Mouse (Mus musculus): Measurements from ENCODE around the gene Slc38a2. TPM values are rescaled to one million over a fixed set of nuclear protein-coding genes. Genes with fewer than 3 reads are reported as not detected.

Slc38a2 gene
- polyA plus RNA-seq, 1 experiment = 5.6 TPM

GRCm38 (mm10) chr15:96653011-96653410 lies 46.5 kb downstream of the Slc38a2 start:
- Histone ChIP-seq H3K9me3 (no peaks in the 10 kb centered on the region), H3K36me3 (replicated peaks; ENCODE audit: low read length) (no peaks in the 10 kb centered on the region), H3K4me3 (replicated peaks) (no peak overlapping the region), H3K27me3 (replicated peaks) (no peaks in the 10 kb centered on the region), H3K4me1 (peaks cover 43% of the 10 kb centered on the region)
- no peak for TF ChIP-seq GATA1 (IDR thresholded peaks at IDR 0.05; ENCODE audit: borderline replicate concordance, low read length)
- no peak for TF ChIP-seq FLI1 (IDR thresholded peaks at IDR 0.05; ENCODE audit: low read length)

- no peaks in the 10 kb centered on the region for H3K9me3 ChIP-seq
- H3K4me1 ChIP-seq = peaks cover 42% of the 10 kb centered on the region
- no peaks in the 10 kb centered on the region for H3K36me3 ChIP-seq (replicated peaks; ENCODE audit: low read length)
- TF ChIP-seq GATA1 (IDR thresholded peaks at IDR 0.05; ENCODE audit: borderline replicate concordance, low read length) = no peak
- TF ChIP-seq FLI1 (IDR thresholded peaks at IDR 0.05; ENCODE audit: low read length) = no peak
- H3K4me3 ChIP-seq (replicated peaks) = no peak overlapping the region
- no peaks in the 10 kb centered on the region for H3K27me3 ChIP-seq (replicated peaks)
Measured at GRCm38 (mm10) chr15:96652531-96652930, 47.0 kb downstream of the Slc38a2 start.

- no peaks in the 10 kb centered on the region for H3K36me3 ChIP-seq (replicated peaks; ENCODE audit: low read length)
- peaks cover 29% of the 10 kb centered on the region for H3K4me1 ChIP-seq
- no peaks in the 10 kb centered on the region for H3K9me3 ChIP-seq
- no peaks in the 10 kb centered on the region for H3K27me3 ChIP-seq (replicated peaks)
- no peak overlapping the region for H3K4me3 ChIP-seq (replicated peaks)
- TF ChIP-seq FLI1 (IDR thresholded peaks at IDR 0.05; ENCODE audit: low read length) (no peak), GATA1 (IDR thresholded peaks at IDR 0.05; ENCODE audit: borderline replicate concordance, low read length) (no peak)
Measured at GRCm38 (mm10) chr15:96647376-96647775, 52.2 kb downstream of the Slc38a2 start.

- peaks cover 13% of the 10 kb centered on the region for H3K36me3 ChIP-seq (replicated peaks; ENCODE audit: low read length)
- H3K4me1 ChIP-seq = peaks cover 57% of the 10 kb centered on the region
- no peaks in the 10 kb centered on the region for H3K27me3 ChIP-seq (replicated peaks)
- TF ChIP-seq FLI1 (IDR thresholded peaks at IDR 0.05; ENCODE audit: low read length) = no peak
- TF ChIP-seq GATA1 (IDR thresholded peaks at IDR 0.05; ENCODE audit: borderline replicate concordance, low read length) = no peak
- H3K4me3 ChIP-seq (replicated peaks) = peak within 1 kb of the TSS; percentile 99
- H3K9me3 ChIP-seq = no peaks in the 10 kb centered on the region
Measured at GRCm38 (mm10) chr15:96642436-96643405, 56.8 kb downstream of the Slc38a2 start, which contains the start of gene Slc38a1. Slc38a1 (minus strand) TSS chr15:96642913.

- TF ChIP-seq GATA1 (IDR thresholded peaks at IDR 0.05; ENCODE audit: borderline replicate concordance, low read length) (no peak), FLI1 (IDR thresholded peaks at IDR 0.05; ENCODE audit: low read length) (no peak)
- H3K4me3 ChIP-seq (replicated peaks) = peak overlapping the region; percentile 99
- peaks cover 20% of the 10 kb centered on the region for H3K36me3 ChIP-seq (replicated peaks; ENCODE audit: low read length)
Measured at GRCm38 (mm10) chr15:96641821-96642435, 57.6 kb downstream of the Slc38a2 start.

GRCm38 (mm10) chr15:96641111-96641820 lies 58.3 kb downstream of the Slc38a2 start:
- Histone ChIP-seq H3K27me3 (replicated peaks) (no peaks in the 10 kb centered on the region), H3K4me1 (peaks cover 60% of the 10 kb centered on the region), H3K4me3 (replicated peaks) (peak overlapping the region; percentile 99), H3K9me3 (no peaks in the 10 kb centered on the region), H3K36me3 (replicated peaks; ENCODE audit: low read length) (peaks cover 27% of the 10 kb centered on the region)
- no peak for TF ChIP-seq GATA1 (IDR thresholded peaks at IDR 0.05; ENCODE audit: borderline replicate concordance, low read length)
- no peak for TF ChIP-seq FLI1 (IDR thresholded peaks at IDR 0.05; ENCODE audit: low read length)

More at GRCm38 (mm10) chr15:96641821-96642435, 57.6 kb downstream of the Slc38a2 start:
- no peaks in the 10 kb centered on the region for H3K27me3 ChIP-seq (replicated peaks)
- peaks cover 60% of the 10 kb centered on the region for H3K4me1 ChIP-seq
- H3K9me3 ChIP-seq = no peaks in the 10 kb centered on the region

- TF ChIP-seq GATA1 (IDR thresholded peaks at IDR 0.05; ENCODE audit: borderline replicate concordance, low read length) (no peak), FLI1 (IDR thresholded peaks at IDR 0.05; ENCODE audit: low read length) (no peak)
- H3K4me1 ChIP-seq = peaks cover 60% of the 10 kb centered on the region
- peak overlapping the region; percentile 99 for H3K4me3 ChIP-seq (replicated peaks)
- H3K27me3 ChIP-seq (replicated peaks) = no peaks in the 10 kb centered on the region
- H3K36me3 ChIP-seq (replicated peaks; ENCODE audit: low read length) = peaks cover 35% of the 10 kb centered on the region
- 0 out of 2 replicates have a peak, but pooled peaks cover under 1% of the 10 kb centered on the region for H3K9me3 ChIP-seq
Measured at GRCm38 (mm10) chr15:96640291-96640985, 59.1 kb downstream of the Slc38a2 start.

- Histone ChIP-seq H3K4me3 (replicated peaks) (peak overlapping the region; percentile 77), H3K27me3 (replicated peaks) (no peaks in the 10 kb centered on the region), H3K36me3 (replicated peaks; ENCODE audit: low read length) (peaks cover 43% of the 10 kb centered on the region), H3K4me1 (peaks cover 56% of the 10 kb centered on the region), H3K9me3 (peaks cover 8% of the 10 kb centered on the region)
- TF ChIP-seq FLI1 (IDR thresholded peaks at IDR 0.05; ENCODE audit: low read length) (no peak), GATA1 (IDR thresholded peaks at IDR 0.05; ENCODE audit: borderline replicate concordance, low read length) (no peak)
Measured at GRCm38 (mm10) chr15:96639630-96640029, 59.9 kb downstream of the Slc38a2 start.

- Histone ChIP-seq H3K36me3 (replicated peaks; ENCODE audit: low read length) (peaks cover 52% of the 10 kb centered on the region), H3K9me3 (peaks cover 14% of the 10 kb centered on the region), H3K4me3 (replicated peaks) (peak overlapping the region; percentile 79), H3K27me3 (replicated peaks) (no peaks in the 10 kb centered on the region), H3K4me1 (peaks cover 56% of the 10 kb centered on the region)
- TF ChIP-seq FLI1 (IDR thresholded peaks at IDR 0.05; ENCODE audit: low read length) (no peak), GATA1 (IDR thresholded peaks at IDR 0.05; ENCODE audit: borderline replicate concordance, low read length) (no peak)
Measured at GRCm38 (mm10) chr15:96638656-96639055, 60.9 kb downstream of the Slc38a2 start.
